Mouse (Mus musculus): ENCODE measurements at regions not wholly inside any gene's neighbourhood (a gene's known extent, or its start where the extent isn't known, plus 50 kb on each side); places are given as distances from the start of the nearest gene placed in this dataset.

GRCm38 (mm10) chr13:5778443-5779171, 82.7 kb upstream of the Klf6 start:
- peak; percentile 36 for DNase-seq (ENCODE audit: low read depth)

- peak; percentile 24 for DNase-seq (ENCODE audit: low read depth)
Measured at GRCm38 (mm10) chr13:5779410-5779809, 81.9 kb upstream of the Klf6 start.

GRCm38 (mm10) chr13:5782540-5782939, 78.7 kb upstream of the Klf6 start:
- no peak for DNase-seq (ENCODE audit: low read depth)

- DNase-seq (ENCODE audit: low read depth), result no peak
Measured at GRCm38 (mm10) chr13:5787114-5787513, 74.2 kb upstream of the Klf6 start.

DNA sequence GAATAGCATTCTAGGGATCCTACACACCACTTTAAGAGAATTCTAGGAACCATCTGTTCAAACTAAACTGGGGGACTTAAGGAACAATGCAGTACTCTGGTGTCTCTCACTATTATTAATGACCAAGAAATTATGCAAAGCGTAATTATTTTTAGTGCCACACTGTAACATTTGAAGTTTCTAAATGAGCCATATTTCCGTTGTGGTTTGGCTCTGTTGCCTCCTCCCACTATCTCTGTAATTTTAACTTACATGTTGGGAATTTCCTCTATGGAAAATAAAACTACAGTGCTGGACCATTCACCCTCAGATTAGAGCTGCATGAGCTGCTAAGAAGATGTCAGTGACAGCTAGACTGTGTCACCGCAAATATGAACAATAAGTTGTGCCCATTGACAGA, 72.0 kb upstream of the Klf6 start:
- no peak for DNase-seq (ENCODE audit: low read depth)

- DNase-seq (ENCODE audit: low read depth), result peak; percentile 38
Measured at GRCm38 (mm10) chr13:5802079-5802478, 59.2 kb upstream of the Klf6 start.

DNA sequence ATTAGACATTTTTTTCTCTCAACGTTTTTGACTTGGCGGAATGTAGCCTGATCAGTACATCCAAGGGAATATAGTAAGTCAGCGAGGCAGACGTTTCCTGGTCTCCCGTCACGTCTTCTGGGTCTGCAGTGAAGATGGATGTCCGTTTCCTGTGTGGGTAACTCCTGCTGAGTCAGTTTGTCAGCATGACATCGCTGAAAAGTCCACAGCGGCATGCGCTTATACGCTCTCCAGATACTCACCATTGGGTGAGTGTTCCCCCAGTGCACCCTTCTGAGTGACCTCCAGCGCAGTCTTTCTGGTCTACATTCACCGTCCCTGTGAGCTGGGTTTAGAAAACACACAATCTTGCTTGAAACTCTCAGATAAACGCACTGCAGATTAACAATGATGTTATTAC, 58.5 kb upstream of the Klf6 start:
- DNase-seq (ENCODE audit: low read depth), result peak; percentile 65

DNA sequence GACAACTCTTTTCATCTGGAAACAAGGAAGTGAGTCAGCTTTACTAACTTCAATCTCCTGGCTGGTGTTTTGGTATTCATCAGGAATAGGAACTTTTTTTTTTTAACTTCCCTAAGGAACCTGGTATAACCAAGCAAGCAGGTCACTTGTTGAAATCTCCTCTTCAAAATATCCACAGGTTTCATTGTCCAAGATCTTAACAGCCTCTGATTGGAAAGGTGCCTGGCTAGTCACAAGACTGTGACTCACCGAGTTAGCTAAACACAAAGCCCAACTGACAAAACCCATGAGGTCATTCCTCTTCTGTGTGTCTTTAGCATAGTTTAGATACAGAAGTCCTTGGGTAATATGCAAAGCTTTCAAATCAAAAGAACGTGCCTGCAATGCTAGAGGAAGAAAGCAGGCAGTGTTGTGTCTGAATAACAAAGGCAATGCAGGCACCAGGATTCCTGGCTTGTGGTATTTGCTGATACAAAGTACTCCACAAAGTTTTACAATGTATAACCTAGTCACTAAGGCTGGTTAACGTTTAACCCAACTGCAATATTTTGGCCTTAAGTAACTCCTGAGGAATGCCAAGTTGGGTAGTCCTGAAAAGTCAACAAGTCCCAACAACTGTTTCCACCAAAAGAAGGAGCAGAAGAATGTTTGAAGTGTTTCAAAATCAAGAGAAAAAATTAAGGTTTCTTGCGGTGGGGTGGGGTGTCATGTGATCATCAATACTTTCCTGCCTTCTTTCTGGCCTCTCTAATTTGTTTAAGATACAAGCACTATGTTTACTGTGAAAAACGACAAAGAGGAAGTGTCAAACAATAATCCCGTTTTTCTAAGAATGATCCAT, 57.5 kb upstream of the Klf6 start:
- peak; percentile 91 for DNase-seq (ENCODE audit: low read depth)

- peak; percentile 56 for DNase-seq (ENCODE audit: low read depth)
Measured at GRCm38 (mm10) chr13:5804381-5804941, 56.8 kb upstream of the Klf6 start.

- no peak for DNase-seq (ENCODE audit: low read depth)
Measured at GRCm38 (mm10) chr13:5808380-5808779, 52.9 kb upstream of the Klf6 start.

Data from 416B (cell line).